Mouse (Mus musculus): ENCODE data around the gene Gli1. TPM values are rescaled to one million over a fixed set of nuclear protein-coding genes. Genes with fewer than 3 reads are reported as not detected.
A peak's percentile ranks its signal among the peaks of the same experiment; 100 is the strongest.

The Gli1 gene
- total RNA-seq (2022): 1 to 10 TPM; 1.1 to 1.7 (median 1.3) TPM

DNA sequence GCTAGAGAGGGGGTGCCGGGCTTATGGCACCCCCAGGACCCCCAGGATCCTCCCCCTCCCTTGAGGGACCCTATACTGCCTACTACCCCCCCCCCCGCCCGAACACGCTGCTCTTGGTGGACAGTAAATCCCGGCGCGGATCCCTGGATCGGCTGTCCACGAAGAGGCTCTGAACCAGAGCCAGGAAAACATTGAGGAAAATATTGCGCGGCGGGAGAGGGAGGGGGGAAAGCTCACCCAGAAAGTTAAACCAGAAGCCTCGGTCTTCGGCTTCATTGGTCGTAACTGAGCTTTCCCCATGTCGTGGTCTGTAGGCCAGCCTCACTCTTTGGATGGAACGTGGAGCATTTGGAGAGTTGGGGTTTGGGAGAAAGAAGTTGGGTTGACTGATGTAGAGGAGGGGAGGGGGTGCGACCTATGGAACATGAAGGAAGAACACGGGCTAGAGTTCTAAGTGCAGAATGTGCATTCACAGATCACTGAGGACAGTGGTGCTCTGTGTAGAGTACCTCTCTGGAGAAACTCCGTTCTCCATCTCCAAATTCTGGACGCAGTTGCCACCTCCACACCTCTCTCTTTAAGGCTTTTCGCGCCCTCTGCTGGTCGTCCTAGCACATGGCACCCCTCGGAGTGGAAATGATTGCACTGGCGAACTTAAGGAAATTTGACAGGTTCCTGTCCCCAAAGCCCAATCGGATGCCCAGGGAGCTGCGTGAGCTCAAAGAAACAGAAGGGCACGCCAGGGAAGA lies at the start of gene Gli1:
TSS of gene Gli1 (minus strand) at position 84 of the 749 bp plus-strand sequence.
- peak; percentile 84 for DNase-seq (ENCODE audit: low spot score)

DNA sequence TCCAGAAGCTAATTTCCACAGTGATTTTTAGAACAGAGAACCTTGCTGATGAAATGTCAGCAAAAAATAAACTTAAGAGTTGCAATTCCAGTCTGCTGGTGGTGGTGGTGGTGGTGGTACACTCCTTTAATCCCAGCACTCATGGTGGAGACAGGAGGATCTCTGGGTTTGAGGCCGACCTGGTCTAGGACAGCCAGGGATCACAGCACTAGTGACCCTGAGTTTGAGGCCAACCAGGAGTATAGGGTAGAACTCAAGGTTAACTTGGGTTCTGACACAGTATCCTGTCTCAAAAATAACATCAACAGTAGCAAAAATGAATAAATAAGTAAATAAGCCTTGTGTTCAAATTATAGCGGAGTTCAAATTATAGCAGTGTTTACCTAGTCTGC lies 40.0 kb upstream of the Gli1 start:
- DNase-seq (ENCODE audit: low spot score): no peak

DNA sequence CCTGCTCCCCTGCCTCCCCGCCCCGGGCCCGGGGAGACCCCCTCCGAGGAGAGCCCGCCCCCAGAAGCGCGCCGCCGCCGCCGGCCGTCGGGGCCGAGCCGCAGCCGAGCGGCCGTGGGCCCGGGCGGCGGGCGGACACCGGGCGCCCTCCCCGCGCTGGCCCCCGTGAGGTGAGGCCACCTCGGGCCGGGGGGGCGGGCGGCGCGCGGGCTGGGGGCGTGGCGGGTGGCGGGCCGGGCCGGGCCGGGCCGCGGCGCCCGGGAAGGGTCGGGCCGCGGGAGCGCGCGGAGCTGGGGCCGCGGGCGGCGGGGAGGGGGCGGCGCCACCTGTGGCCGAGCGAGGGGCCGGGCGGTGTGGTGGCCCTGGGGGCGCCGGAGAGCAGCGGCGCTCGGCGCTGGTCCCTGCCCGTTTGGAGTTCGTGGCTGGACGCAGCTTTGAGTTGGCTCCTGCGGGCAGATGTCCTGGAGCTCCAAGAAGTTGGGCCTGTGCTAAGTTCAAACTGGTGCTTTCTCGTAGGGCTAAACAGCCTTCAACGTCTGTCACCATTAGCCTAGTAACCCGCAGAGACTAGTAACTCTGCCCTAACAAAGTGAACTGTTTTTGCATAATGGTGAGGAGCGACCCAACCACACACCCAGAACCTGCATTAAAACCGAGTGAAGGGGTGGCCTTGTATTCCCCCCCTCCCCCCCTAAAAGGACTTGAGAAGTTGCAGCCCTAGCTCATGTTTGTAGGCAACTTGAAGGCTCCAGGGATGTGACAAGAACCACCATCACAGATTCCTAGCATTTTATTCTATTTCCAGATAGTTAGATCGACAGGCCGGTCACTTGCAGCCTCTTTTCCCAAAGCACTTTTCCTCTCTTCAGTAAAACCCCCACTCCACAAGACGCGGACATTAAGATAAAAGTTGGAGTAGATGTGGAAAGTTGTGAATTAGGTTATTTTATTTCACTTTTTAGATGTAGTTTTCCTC lies 39.3 kb upstream of the Gli1 start:
- DNase-seq (ENCODE audit: low spot score): peak; percentile 38

DNA sequence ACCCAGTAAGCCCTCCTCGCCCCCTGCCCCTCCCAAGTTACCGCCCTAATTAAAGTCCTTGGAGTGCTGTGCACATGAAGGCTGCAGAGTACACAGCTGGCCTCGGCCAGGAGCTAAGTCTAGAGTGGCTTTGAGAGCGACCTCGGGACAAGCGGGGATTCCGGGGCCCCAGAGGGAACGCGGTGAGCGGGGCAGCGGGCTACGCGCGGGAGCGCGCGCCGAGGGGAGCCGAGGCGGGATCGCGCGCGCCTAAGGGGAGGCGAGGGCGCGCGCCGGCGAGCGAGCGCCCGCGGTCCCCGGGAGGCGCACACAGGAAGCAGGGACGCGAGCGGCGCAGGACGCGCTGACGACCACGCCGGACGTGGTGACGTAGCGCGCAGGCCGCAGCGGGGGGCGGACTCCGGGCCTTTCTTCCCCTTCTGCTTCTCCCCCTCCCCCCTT lies 38.5 kb upstream of the Gli1 start, which contains the start of gene R3hdm2:
TSS of gene R3hdm2 (plus strand) at position 77 of the 441 bp plus-strand sequence.
- DNase-seq (ENCODE audit: low spot score): peak; percentile 78

DNA sequence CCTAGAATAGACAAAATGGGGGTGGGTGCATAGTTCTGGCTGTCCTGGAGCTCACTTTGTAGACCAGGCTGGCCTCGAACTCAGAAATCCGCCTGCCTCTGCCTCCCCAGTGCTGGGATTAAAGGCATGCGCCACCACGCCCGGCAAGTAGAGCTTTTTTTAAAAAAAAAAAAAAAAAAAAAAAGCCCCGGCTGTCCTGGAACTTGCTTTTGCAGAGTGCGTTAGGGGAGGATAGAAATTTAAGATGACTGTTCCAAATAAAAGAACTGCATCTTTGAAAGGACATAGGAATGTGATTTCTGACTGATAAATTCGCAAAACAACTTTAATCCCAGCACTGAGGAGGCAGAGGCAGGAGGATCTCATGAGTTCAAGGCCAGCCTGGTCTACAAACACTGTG lies 37.9 kb upstream of the Gli1 start:
- DNase-seq (ENCODE audit: low spot score): no peak

DNA sequence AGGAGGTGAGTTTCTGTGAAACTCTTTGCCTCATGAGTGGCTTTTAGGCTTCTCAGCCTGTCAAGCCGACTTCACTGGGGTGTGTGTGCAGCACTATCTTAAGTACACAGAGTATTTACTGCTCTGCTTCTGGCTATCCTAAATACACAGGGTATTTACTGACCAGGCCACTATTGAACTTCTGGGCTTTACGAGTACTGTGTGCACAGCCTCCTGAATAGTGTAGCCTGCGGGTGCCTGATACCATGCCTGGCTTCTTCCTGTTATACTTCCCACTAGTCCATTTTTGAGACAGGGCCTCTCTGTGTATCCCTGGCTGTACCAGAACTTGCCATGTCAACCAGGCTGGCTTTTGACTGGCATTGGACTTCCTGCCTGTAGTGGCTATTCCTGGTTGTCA lies 35.9 kb upstream of the Gli1 start:
- DNase-seq (ENCODE audit: low spot score): no peak

DNA sequence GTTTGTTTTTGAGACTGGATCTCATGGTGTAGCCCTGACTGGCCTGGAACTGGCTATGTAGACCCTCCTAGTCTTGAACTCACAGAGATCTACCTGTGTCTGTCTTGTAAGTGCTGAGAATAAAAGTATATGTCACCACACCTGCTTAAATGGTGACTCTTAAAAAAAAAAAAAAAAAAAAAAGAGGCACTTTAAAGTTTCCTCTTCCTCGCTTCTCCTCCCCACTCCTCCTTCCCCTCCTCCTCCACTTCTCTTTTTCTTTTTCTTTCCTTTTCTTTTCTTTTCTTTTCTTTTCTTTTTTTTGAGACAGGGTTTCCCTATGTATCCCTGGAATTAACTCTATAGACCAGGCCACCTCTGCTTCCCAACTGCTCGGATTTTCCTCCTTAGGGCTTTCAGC lies 29.2 kb upstream of the Gli1 start:
- DNase-seq (ENCODE audit: low spot score): no peak

DNA sequence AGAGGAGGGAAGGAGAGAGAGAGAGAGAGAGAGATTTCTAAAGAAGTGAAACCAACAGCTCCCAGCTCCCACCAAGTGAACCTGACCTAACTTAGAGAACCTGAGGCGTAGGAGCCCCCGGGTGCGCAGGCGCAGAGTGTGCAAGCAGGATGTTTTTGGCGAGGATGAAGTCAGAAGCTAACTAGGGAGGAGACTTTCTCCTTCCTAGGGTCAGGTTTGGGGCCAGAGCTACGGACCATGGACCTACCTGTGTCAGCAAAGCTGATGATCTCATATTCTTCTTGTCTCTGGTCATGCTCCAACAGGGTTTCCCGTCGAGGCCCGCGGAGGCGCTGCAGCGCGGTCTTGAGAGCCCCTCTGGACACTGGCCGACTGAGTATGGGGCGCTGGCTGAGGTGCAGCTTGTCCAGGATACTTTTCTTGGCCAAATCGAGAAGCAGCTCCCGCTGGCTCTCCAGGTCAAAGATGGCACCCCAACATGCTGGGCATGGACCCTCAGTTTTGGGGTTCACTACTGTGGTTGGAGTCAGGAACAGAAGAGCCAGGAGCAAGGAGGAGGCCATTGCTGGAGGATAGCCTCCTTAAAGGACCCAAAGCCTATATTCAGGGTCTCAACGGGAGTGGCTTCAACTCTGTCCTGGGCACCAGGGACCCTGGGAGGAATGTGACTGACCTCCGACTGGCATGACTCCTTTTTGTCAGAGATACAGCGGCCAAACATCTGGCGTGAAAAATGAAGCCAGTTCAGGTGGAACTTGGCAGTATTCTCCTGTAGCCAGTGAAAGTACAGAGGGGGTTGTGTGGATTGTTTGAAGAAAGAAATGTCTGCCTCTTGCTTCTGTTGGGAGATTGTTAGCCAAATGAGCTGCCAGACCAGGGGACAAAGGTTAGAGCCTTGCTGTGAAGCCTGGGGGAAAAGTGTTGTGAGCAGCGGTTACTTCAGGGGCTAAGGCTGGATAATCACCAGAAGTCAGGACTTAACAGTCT lies 28.4 kb upstream of the Gli1 start, which contains the start of gene Inhbc:
TSS of gene Inhbc (minus strand) at position 598 of the 987 bp plus-strand sequence.
- no peak for DNase-seq (ENCODE audit: low spot score)

DNA sequence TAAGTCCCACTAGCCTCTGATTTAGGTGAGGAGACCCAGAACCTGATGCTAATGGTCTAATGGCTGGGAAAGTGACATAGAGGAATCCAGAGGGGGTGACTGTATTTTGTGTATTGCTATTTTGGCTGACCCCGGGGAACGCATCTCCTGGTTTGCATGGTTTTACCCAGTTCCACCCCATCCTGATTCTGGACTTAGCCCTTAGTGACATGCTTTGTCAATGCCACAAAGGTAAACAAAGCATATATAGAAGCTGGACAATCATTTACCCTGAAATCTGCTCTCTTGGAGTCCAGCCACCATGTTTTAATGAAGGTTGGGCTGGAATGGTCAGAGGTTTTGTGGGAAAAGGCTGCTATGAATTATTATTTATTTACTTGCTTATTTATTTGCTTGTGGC lies 26.5 kb upstream of the Gli1 start:
- no peak for DNase-seq (ENCODE audit: low spot score)

DNA sequence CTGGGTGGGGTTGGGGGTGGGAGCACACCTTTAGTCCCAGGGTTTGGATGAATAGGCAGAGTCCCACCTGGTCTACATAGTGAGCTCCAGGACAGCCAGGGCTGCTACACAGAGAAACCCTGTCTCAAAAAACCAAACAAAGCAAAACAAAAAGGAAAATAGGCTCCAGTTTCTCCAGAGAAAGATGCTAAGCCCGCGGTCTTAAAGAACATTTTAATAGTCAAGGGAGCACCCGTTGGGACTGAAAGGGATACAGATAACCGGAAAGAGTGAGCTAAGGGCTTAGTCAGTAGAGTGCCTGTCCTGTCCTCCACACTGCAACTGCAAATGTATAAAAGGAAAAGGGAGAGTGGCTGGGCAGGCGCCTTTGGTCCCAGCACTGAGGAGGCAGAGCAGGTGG lies 25.3 kb upstream of the Gli1 start:
- DNase-seq (ENCODE audit: low spot score): no peak

DNA sequence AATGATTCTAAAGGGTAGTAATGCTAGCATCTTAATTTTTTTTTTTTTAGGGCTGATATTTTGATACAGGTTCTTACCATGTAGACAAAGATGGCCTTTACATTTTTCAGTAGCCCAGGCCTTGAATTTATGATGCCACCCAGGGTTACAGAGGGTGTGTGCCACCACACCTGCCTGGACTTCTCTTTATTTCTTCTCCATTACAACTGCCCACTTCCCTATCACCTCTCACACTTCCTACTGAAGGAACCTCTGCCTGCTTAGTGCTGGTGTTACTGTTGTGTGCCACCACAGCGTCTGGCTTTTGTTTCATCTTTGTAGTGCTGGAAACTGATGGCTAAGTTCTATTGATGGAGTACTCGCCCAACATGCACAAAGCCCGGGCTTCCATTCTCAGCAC lies 18.9 kb upstream of the Gli1 start:
- no peak for DNase-seq (ENCODE audit: low spot score)

DNA sequence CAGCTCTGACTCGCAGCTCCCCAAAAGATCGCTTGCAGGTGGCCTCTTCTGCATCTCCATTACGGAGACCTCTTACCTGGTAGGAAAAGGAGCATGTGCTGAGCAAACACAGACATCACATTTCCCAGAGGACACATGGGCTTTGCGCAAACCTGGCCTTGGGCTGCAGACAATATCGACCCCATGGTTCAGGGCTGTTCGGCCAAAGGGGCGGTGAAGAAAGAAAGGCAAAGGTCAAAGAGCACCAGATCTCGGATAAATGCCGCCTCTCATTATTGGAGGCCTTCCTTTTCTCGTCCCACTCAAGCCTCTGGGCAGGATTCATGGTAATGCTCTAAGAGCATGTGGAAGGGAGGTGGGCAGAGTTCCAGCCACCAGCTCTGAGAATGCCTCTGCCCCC lies 13.6 kb upstream of the Gli1 start:
- DNase-seq (ENCODE audit: low spot score): no peak

DNA sequence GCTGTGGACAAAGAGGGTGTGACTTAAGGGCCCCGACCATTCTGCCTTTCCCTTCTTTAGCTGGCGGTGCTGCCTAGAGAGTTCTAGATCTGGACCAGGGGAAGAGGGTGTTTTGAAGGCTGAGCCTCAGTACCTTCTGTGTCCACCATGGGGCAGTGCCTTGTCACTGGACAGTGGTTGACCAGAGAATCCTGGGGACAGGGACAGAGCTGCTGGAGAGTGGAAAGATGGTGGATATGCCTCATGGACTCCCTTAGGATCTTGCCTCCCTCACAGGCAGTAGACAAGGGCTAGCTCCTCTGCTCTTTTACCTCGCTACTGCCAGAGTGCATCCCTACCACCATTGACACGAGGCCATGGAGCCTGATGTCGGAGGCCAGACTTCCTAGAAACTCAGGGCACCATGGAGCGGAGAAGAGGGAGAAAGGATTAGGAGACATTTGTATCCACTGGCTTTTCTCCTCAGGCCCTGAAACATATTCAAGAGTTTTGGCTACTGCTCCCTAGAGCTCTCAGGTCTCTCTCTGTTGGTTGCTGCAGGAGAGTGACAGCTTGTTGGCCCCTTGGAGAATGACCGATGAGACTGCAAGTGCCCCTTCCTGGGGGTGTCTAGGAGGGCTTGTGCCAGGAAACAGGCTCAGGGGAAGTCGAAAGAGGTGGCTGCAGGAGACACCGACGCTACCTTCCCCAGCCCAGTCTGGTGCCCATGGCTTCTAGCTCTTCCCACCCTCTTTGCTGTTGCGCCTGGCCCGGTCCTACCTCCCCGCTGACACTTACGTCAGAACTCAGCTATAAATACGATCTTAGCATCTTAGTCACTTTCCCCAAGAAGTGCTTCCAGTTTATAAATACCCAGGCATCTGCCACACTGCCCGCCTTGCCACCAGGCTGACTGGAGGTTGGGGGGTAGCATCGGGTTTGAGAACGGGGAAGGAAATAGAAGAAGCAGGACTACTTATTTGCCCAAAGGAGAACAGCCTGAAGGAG lies 12.4 kb upstream of the Gli1 start, which contains the start of gene Inhbe:
TSS of gene Inhbe (minus strand) at position 503 of the 987 bp plus-strand sequence.
- DNase-seq (ENCODE audit: low spot score): peak; percentile 42

DNA sequence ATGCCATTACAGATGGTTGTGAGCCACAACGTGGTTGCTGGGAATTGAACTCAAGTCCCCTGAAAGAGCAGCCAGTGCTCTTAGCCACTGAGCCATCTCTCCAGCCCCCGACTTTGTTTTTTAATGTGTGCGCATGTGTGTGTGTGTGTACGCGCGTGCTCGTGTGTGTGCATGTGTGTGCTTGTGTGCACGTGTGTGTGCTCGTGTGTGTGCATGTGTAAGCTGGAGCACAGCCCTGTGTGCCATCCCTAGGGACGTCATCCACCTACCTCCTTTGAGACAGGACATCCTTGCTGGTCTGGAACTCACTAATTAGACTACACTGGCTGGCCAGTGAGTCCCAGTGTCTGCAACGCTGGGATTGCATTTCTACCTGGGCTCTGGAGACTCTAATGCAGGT lies 11.0 kb upstream of the Gli1 start:
- DNase-seq (ENCODE audit: low spot score): no peak

DNA sequence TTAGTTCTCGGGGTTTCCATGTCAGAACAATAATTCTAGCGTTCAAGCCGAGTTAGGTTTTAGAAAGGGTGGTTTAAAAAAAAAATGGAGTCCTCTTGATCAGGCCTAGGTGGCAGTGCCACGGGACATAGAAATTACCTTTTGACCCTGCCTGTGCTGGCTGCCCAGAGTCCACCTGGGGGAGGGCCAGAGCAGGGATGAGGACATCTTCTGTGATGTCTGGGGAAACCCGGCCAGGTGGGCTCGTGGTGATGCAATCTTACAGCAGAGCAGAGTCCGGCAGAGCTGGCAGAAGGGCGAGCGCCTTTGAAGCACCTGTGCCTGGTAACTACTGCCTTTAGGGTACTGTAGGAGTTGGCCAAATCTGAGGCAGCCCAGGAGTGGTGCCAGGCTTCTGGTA lies 10.4 kb upstream of the Gli1 start:
- DNase-seq (ENCODE audit: low spot score): no peak

DNA sequence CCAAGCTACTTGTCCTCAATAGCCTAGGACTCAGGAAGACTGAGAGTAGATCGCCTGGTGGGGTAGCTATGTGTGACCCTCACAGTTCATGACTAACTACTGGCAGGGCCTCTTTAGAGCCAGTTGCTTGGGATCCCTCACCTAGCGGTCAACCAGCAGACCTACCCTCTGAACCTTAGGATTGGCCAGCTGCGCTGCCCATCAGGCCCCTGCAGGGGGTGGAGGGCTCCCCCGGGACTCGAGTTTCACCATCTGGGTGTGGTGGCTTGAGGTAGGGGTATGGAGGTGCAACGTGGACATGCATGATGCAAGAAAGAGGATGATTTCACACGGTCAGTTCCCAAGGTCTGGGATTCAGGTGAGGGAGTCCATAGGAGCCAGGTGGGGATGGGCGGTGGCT lies 9.9 kb upstream of the Gli1 start:
- DNase-seq (ENCODE audit: low spot score): no peak

DNA sequence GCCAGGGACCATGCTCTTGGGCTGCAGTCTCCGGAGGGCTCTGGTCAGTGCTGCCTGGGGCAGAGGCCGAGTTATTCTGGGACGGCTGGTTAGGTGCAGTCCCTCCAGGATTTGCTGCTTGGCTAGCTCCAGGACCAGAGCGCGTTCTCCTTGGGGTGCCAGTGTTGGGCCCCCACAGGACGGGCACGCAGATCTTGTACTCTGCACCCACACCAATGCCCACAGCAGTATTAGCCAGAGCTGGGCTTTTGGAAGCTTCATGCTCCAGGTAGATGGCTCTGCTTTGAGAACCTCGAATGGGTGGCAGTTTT lies 9.5 kb upstream of the Gli1 start:
- no peak for DNase-seq (ENCODE audit: low spot score)

DNA sequence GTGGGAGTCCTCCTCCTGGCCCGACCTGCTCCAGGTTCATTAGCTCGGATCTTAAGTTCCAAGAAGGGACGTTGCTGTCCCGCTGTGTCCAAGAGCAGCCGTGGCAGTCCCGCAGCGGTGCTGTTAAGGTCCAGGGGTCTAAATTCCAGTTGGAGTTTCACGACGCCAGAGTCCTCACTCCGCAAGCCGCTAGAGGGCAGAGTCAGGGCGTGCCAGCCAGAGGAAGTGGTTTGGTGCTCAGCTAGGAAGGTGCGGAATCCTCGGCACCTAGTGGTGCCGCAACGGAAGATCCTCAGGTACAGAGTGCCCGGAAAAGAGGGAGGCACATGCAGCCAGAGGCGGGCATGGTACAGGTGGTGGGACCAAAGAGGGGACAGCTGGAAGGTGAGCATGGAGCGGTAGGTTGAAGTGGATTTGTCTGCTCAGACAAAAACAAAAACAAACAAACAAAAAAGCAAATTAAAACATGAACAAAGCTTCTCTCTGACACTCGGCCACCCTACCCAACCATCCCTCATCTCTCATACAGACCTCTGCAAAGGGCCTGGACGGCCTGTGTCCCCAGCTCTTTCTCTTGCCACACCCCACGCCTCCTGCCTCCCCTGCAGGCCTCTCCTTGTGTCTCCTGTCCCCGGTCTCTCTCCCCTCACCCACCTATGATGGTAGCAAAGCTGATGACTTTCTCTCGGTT lies 9.0 kb upstream of the Gli1 start:
- no peak for DNase-seq (ENCODE audit: low spot score)

DNA sequence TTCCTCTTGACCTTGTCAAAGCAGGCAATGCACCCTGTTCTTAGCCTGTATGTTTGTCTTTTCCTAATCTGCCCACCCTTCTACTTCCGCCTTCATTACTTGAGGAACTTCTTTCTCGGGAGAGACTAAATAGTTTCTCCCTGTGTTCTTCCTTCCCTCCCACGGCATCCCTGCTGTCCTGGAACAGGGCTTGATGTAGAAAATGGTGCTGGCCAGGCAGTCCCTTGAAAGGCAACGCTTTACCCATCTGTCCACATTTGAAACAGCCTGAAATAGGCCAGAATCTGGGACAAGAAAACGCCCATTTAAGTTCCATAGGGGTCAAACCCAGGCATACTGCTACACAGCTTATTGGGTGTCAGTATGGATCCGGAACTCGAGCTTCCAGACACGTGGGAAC lies 8.0 kb upstream of the Gli1 start:
- DNase-seq (ENCODE audit: low spot score): no peak

DNA sequence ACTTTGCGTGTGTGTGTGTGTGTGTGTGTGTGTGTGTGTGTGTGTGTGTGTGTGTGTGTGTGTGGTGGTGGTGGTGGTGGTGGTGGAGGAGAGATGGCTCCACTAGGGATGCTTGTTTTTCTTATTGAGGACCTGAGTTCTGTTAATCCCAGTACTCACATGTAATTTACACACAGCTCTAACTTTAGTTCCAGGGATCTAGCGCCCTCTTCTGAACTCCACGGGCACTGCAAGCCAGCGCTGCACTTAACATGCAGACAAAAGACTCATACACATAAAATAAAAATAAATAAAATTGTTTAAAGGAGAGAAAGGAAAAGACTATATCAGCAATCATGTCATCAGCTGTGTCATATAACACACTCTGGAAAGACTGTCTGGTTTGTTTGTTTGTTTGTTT lies 7.2 kb upstream of the Gli1 start:
- no peak for DNase-seq (ENCODE audit: low spot score)
